Comparison of ENCODE assay signal across 9 mouse cellular contexts in genomic region chr9:53772121-53772561, GRCm38 (mm10). TPM values are rescaled to one million over a fixed set of nuclear protein-coding genes. Genes with fewer than 3 reads are reported as not detected.
DNase-seq lines count a peak whose midpoint lies in the region; ATAC-seq and TF ChIP-seq lines count a peak whose summit lies in the region.
"Had no signal": no experiment of that assay in that cellular context is flagged by ENCODE, and none has a peak within 500 bp of the region (broad histone marks: within the 10 kb centered on the region; RNA-seq: fewer than 3 reads in every experiment).

No protein-coding gene starts in this region.

- H3K4me2 ChIP-seq in forebrain, embryonic 11.5 days (ENCODE audit: low read depth, low read length, severe bottlenecking) = peak overlapping the region; percentile 98
- H3K4me2 ChIP-seq in intestine, postnatal 0 days (replicated peaks; ENCODE audit: low read depth) = peak overlapping the region; percentile 91
- peak overlapping the region; percentile 70 for H3K4me2 ChIP-seq in liver, embryonic 12.5 days
- H3K4me2 ChIP-seq in neural tube, embryonic 15.5 days = peak overlapping the region; percentile 89

- H3K9ac ChIP-seq in ES-E14 (ENCODE audit: insufficient read depth, low read depth, low read length, poor library complexity, severe bottlenecking) = peak overlapping the region; percentile 80
- peak overlapping the region; percentile 56 for H3K9ac ChIP-seq in forebrain, embryonic 11.5 days (ENCODE audit: low read length)
- H3K9ac ChIP-seq in intestine, postnatal 0 days (ENCODE audit: low read depth, low read length) = peak overlapping the region; percentile 62
- 0 out of 2 replicates have a peak overlapping the region, but pooled peaks have one; percentile 14 for H3K9ac ChIP-seq in liver, embryonic 12.5 days
- peak overlapping the region; percentile 58 for H3K9ac ChIP-seq in neural tube, embryonic 15.5 days (replicated peaks)

- H3K27me3 ChIP-seq in forebrain, embryonic 11.5 days (ENCODE audit: control insufficient read depth, insufficient read depth, low read length) = peaks cover 18% of the 10 kb centered on the region
- no peaks in the 10 kb centered on the region for H3K27me3 ChIP-seq in intestine, postnatal 0 days (replicated peaks; ENCODE audit: control insufficient read depth, insufficient read depth, low read length)
- H3K27me3 ChIP-seq in liver, embryonic 12.5 days (replicated peaks) = peaks cover 40% of the 10 kb centered on the region
- H3K27me3 ChIP-seq in neural tube, embryonic 15.5 days (replicated peaks) = peaks cover 8% of the 10 kb centered on the region; the same call in 1 of the 2 replicates
- H3K27me3 ChIP-seq: CH12.LX had no signal

- 2% methylated on average over 17 of the region's 17 CpGs for WGBS in forebrain, embryonic 11.5 days
- WGBS in intestine, postnatal 0 days = 2% methylated on average over 17 of the region's 17 CpGs
- WGBS in liver, embryonic 12.5 days (ENCODE audit: insufficient replicate concordance) = 7% methylated on average over 17 of the region's 17 CpGs
- WGBS in neural tube, embryonic 15.5 days = 4% methylated on average over 17 of the region's 17 CpGs

- H3K4me1 ChIP-seq in ES-E14 (ENCODE audit: control insufficient read depth in 2 of 2, insufficient read depth in 2 of 2, low read length in 2 of 2, poor library complexity in 1 of 2) = peaks cover 3 to 7% of the 10 kb centered on the region in 2 experiments
- H3K4me1 ChIP-seq in forebrain, embryonic 11.5 days (replicated peaks; ENCODE audit: control insufficient read depth, insufficient read depth, low read length) = peaks cover 8% of the 10 kb centered on the region
- peaks cover 2% of the 10 kb centered on the region; the same call in 1 of the 2 replicates for H3K4me1 ChIP-seq in intestine, postnatal 0 days (replicated peaks; ENCODE audit: control insufficient read depth, insufficient read depth, low read length)
- H3K4me1 ChIP-seq in liver, embryonic 12.5 days = peaks cover 7% of the 10 kb centered on the region; the same call in 1 of the 2 replicates
- H3K4me1 ChIP-seq in neural tube, embryonic 15.5 days = peaks cover 20% of the 10 kb centered on the region

- in situ Hi-C loops in ES-E14 (cut with MboI; ENCODE audit: low sequenced_read_pairs in 2 of 2, unreplicated experiment in 2 of 2) = no loop called here

- TF ChIP-seq CTCF in intestine, postnatal 0 days (IDR thresholded peaks at IDR 0.05; ENCODE audit: low read depth) = no peak

- H3K36me3 ChIP-seq in ES-E14 (ENCODE audit: control insufficient read depth, insufficient read depth, low read length, poor library complexity, severe bottlenecking) = no peaks in the 10 kb centered on the region; the same call in 1 of the 2 replicates
- no peaks in the 10 kb centered on the region for H3K36me3 ChIP-seq in forebrain, embryonic 11.5 days (ENCODE audit: control insufficient read depth, insufficient read depth, low read length)
- H3K36me3 ChIP-seq in intestine, postnatal 0 days (ENCODE audit: control insufficient read depth, insufficient read depth) = no peaks in the 10 kb centered on the region
- H3K36me3 ChIP-seq in liver, embryonic 12.5 days = no peaks in the 10 kb centered on the region
- H3K36me3 ChIP-seq in neural tube, embryonic 15.5 days = no peaks in the 10 kb centered on the region

- H3K4me3 ChIP-seq in ES-E14 (ENCODE audit: insufficient read depth in 1 of 2, low read depth in 1 of 2, low read length in 2 of 2, poor library complexity in 1 of 2, severe bottlenecking in 1 of 2) = peak overlapping the region; percentile 71 to 75
- H3K4me3 ChIP-seq in forebrain, embryonic 11.5 days (ENCODE audit: low read depth, low read length) = peak overlapping the region; percentile 54
- H3K4me3 ChIP-seq in intestine, postnatal 0 days (ENCODE audit: low read depth, low read length) = peak overlapping the region; percentile 64
- peak overlapping the region; percentile 48 for H3K4me3 ChIP-seq in liver, embryonic 12.5 days
- H3K4me3 ChIP-seq in neural tube, embryonic 15.5 days (replicated peaks) = peak overlapping the region; percentile 61

- peak; percentile 9 for DNase-seq in embryo, embryonic 10.5 days (ENCODE audit: low spot score)
- DNase-seq in embryo, embryonic 9.5 days (ENCODE audit: extremely low spot score) = no peak
- DNase-seq in ES-E14 (ENCODE audit: low read depth, low spot score) = no peak
- DNase-seq in forebrain, embryonic 11.5 days (ENCODE audit: low spot score) = peak; percentile 55
- no peak for DNase-seq in T-cell, adult 2 months (ENCODE audit: low spot score)

- no peaks in the 10 kb centered on the region for H3K9me3 ChIP-seq in ES-E14 (ENCODE audit: control insufficient read depth, insufficient read depth, low read depth, low read length)
- H3K9me3 ChIP-seq in forebrain, embryonic 11.5 days (ENCODE audit: control insufficient read depth, low read length) = no peaks in the 10 kb centered on the region
- H3K9me3 ChIP-seq in intestine, postnatal 0 days (ENCODE audit: control insufficient read depth) = no peaks in the 10 kb centered on the region
- no peaks in the 10 kb centered on the region for H3K9me3 ChIP-seq in liver, embryonic 12.5 days (replicated peaks)
- H3K9me3 ChIP-seq in neural tube, embryonic 15.5 days (replicated peaks) = no peaks in the 10 kb centered on the region

- ATAC-seq in forebrain, embryonic 11.5 days (replicated peaks; ENCODE audit: low FRiP score) = no peak
- ATAC-seq in intestine, postnatal 0 days = no peak
- no peak for ATAC-seq in liver, embryonic 12.5 days
- peak; percentile 70; the same call in 1 of the 2 replicates for ATAC-seq in neural tube, embryonic 15.5 days (ENCODE audit: low FRiP score)

- H3K27ac ChIP-seq in ES-E14 (ENCODE audit: insufficient read depth, low read depth, low read length, poor library complexity, severe bottlenecking) = no peak overlapping the region
- H3K27ac ChIP-seq in forebrain, embryonic 11.5 days (ENCODE audit: low read depth, low read length) = no peak overlapping the region
- peak overlapping the region; percentile 92 for H3K27ac ChIP-seq in intestine, postnatal 0 days (ENCODE audit: low read depth, low read length)
- H3K27ac ChIP-seq in liver, embryonic 12.5 days = no peak overlapping the region
- H3K27ac ChIP-seq in neural tube, embryonic 15.5 days (replicated peaks) = peak overlapping the region; percentile 49; the same call in 1 of the 2 replicates

TF ChIP-seq in ES-E14, 5 proteins besides CTCF, POLR2A, EP300 and RAD21:
- no peak for TF ChIP-seq ZC3H11A (IDR thresholded peaks at IDR 0.05; ENCODE audit: borderline replicate concordance, low read depth, low read length)
- TF ChIP-seq MAFK (IDR thresholded peaks at IDR 0.05; ENCODE audit: insufficient read depth, low read depth, low read length) = no peak
- TF ChIP-seq CHD2 (IDR thresholded peaks at IDR 0.05; ENCODE audit: low read depth, low read length) = no peak
- TF ChIP-seq HCFC1 (IDR thresholded peaks at IDR 0.05; ENCODE audit: borderline replicate concordance, insufficient read depth, low read length) = no peak
- TF ChIP-seq ZNF384 (IDR thresholded peaks at IDR 0.05; ENCODE audit: low read depth, low read length) = no peak
TF ChIP-seq in ES-E14: peak in this region for 0.

RNA-seq across cellular contexts. Expression of gene Slc35f2, which starts 0.8 kb away (rescaled TPM):
- 61.1 and 76.7 TPM in 2 replicates for total RNA-seq in ES-E14 (2012; rRNA removed)
- 4.6 TPM in 2 replicates for polyA plus RNA-seq in forebrain, embryonic 11.5 days (2014; fragmentation: Nextera tagmentation; extraction: Ambion mirVana)
- 32.9 and 33.1 TPM in 2 replicates for polyA plus RNA-seq in intestine, postnatal 0 days (2015; fragmentation: Nextera tagmentation; extraction: Ambion mirVana)
- 0.52 and 0.67 TPM in 2 replicates for polyA plus RNA-seq in liver, embryonic 12.5 days (2016; fragmentation: Nextera tagmentation; extraction: Ambion mirVana)
- 25.6 and 29.8 TPM in 2 replicates for polyA plus RNA-seq in neural tube, embryonic 15.5 days (2015; fragmentation: Nextera tagmentation; extraction: Ambion mirVana)

Comparison
In these comparisons a context has a peak if more than half of its experiments do, and no peak if none do; other contexts are left out.
1. DNase-seq: peak in embryo, embryonic 10.5 days (single experiment) and forebrain, embryonic 11.5 days (single experiment); none in embryo, embryonic 9.5 days (single experiment), ES-E14 (single experiment) and T-cell, adult 2 months (single experiment).
2. H3K27ac ChIP-seq: peak in intestine, postnatal 0 days (single experiment) and neural tube, embryonic 15.5 days (single experiment); none in ES-E14 (single experiment), forebrain, embryonic 11.5 days (single experiment) and liver, embryonic 12.5 days (single experiment).
3. H3K9ac ChIP-seq: peak in every context shown above with its lines; median percentile 80 in ES-E14; 62 in intestine, postnatal 0 days; 58 in neural tube, embryonic 15.5 days; 56 in forebrain, embryonic 11.5 days; 14 in liver, embryonic 12.5 days.
4. Peak in every context shown above with its lines, with median percentiles within 50 percentile points of each other: H3K4me3 ChIP-seq and H3K4me2 ChIP-seq.